Mouse (Mus musculus) testis, adult 2 months (tissue): ENCODE measurements around the gene 1700030K09Rik.

Experiments used
- CTCF ChIP-seq: fragments of 200-500 bp; IDR thresholded peaks from 2 replicates; pipeline ENCODE4 v1.5.1; 2012; ENCODE audit warnings: low read depth, mild to moderate bottlenecking, inconsistent platforms, low read length, moderate library complexity; ENCODE audit not compliant: control insufficient read depth, insufficient read depth, insufficient replicate concordance
- POLR2A ChIP-seq: fragments of 200-500 bp; IDR thresholded peaks from 2 replicates; pipeline ENCODE4 v1.6.1; 2012; ENCODE audit warnings: low read depth, mild to moderate bottlenecking, inconsistent platforms, low read length, moderate library complexity; ENCODE audit not compliant: control insufficient read depth

DNA sequence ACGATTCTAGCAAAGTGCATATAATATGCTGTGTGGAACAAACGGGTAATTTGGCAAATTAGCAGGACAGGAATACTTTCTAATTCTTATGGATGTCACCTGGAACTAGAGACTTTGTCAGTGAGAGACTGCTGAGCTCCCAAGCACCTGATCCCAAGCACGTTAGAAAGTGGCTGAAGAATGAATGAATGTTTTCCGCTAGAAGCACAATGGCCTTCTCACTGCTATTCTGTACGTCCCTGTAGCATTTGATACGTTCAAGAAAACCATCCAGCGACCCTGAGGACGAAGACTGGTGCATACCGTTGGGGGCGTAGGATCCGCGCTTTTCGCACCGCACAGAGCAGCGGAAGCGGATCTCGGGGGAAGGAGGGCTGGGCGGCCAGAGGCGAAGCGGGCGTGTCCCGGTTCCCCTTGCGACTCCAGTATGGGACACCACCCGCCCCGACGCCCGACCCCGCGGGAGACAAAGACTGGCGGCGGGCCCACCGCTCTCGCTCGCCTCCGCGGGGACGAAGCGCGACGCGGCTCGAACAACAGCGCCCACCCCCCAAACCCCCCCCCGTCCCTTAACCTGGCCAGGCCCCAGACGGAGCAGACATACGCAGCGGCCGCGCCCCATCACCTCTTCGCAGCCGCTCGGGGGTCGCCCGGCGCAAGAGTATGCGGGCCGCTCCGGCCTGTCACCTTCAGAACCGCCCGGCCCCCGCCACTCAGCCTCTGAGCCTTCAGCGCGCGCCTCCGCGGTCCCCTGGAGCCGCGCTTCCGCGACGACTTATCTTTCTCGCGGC is 22.9 kb upstream of the 1700030K09Rik start:
- TF ChIP-seq CTCF, result no peak
- no peak for TF ChIP-seq POLR2A
